Mouse (Mus musculus) urinary bladder, adult 18-20 months (tissue): Measurements from ENCODE around the gene Tph1.

ENCODE experiments used
- DNase-seq, 2 experiments: peaks; one replicate each; pipeline ENCODE4 v3.0.0; 2022; ENCODE audit warnings: low spot score in 2 of 2, mixed read lengths in 2 of 2

Gene Tph1

DNA sequence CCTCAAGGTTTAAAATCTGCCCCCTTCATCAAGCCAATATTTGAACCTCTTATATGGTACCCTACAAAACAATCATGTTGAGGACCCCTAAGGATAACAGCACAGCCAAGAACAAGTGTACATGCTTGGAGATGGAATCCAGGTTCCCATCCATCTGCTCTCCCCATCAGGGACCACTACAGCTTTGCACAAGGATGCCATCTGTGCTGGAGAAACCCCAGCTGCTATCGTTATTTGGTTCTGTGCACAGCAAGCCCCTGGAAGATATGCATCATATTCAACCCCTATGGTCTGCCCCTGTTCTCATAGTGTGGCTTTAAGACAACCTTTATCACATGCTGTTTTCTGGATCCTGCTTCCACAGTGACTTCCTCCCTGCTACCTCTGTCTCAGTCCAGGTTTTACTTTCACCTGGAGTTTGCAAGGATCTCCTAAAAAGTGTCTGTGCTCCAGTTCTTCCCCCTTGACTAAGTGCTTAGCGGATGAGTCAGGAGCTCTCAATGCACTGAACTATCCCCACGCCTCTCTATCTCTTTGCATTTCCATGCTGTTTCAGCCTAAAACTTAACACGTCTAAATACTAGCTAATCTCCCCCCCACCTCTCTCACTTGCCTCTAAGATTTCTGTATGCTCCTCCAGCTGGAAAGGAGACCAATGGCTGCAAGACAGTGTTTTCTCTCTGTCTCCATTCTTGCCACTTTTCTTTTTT is 23.8 kb downstream of the Tph1 start:
- no peak for DNase-seq

GRCm38 (mm10) chr7:46643172-46643571 is 29.2 kb downstream of the Tph1 start:
- DNase-seq, result no peak

DNA sequence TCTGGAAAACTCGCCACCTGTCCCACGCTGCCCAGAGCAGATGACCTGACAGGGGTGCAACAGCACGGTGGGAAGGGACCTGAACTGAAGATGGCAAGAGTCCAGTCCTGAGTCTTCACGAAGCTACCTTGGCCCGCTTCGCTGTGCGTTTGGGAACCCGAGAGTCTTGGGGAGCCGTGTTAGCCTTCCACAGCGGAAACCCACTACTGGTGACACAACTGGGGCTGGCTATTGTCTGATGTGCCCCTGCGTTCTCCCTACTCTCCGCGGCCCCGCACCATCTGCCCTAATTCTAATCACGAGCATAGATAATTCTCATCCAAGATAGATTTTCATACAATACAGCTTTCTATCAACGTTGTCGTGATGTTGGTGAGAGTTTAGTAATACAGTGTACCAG is 32.3 kb downstream of the Tph1 start:
- no peak for DNase-seq

GRCm38 (mm10) chr7:46639692-46640031 is 32.7 kb downstream of the Tph1 start, which contains the start of gene Sergef:
Gene Sergef (minus strand): TSS chr7:46639807.
- DNase-seq, result peak; percentile 86 to 87

GRCm38 (mm10) chr7:46638889-46639691 is 33.2 kb downstream of the Tph1 start:
- peak in 1 of 2 experiments; percentile 2 for DNase-seq

- DNase-seq, result no peak
These were observed 43.9 kb downstream of the Tph1 start for GRCm38 (mm10) chr7:46628375-46628975.

DNA sequence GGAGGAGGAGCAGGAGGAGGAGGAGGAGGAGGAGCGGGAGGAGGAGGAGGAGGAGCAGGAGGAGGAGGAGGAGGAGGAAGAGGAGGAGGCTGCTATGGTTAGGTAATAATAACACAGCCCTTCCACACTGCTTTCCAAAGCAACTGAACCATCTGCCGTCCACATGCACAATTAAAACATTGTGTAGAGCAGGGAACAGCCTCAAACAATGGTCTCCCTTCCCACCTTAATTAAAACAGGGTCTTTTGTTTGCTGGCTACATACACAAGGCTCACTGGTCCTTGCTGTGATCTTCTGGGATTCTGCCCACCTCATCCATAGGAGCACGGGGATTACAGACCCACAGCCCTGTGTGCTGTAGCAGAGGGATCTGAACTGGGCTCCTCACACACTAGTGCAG is 48.4 kb downstream of the Tph1 start:
- DNase-seq, result no peak

- DNase-seq, result no peak
These were observed 53.8 kb downstream of the Tph1 start for GRCm38 (mm10) chr7:46618416-46619110.

DNA sequence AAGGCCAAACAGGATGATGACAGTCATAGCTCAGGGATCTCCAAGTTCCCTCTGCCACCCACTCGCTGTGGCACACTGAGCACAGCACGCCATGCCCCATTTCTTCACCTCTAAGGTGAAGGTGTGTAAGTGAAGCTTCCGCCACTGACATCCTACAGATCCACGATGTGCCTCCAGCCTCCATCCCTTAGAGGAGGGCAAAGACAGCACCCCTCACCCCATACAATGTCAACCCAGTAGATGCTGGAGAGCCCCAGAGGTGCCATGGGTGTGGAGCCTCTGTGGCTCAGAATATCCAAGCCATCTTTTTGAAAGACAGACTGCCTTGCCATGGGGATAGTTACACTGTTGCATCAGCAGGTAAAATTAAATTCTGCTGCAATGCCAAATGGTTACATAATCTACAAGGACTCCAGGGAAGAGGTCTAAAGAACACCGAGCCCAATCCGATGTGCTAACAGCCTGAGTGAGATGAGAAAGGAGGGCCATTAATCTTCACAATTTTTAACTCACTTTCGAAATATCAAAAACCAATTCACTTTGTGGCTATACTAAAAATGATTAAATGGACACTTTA is 55.8 kb downstream of the Tph1 start:
- DNase-seq, result no peak

DNA sequence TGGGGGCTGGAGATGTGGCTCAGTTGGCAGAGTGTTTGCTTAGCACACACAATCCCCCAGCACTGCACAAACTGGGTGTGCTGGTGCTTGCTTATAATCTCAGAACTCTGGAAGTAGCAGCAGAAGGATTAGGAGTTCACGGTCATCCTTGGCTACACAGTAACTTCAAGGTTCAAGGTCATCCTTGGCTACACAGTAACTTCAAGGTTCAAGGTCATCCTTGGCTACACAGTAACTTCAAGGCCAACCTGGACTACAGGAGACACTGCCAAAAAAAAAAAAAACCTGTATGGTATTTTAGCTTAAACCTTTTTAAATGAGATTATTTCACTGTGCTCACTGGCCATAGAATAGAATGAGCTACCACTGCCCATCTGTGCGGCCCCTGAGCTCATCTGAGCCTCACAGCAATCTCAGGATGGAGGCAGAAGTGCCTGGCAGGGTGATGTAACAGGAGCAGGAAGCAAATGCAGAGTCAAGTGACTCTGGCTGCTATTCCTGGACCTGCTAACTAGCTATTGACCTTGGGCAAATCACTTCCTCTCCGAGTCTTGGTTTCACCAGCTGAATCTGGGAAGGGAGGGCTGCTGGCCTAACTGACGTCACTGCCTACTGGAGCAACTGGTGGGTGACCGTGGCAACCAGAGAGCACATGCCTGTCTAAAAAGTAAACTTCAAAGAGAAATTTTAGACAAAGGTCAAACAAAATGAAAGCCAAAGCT is 56.9 kb downstream of the Tph1 start:
- DNase-seq, result peak in 1 of 2 experiments; percentile 2

DNA sequence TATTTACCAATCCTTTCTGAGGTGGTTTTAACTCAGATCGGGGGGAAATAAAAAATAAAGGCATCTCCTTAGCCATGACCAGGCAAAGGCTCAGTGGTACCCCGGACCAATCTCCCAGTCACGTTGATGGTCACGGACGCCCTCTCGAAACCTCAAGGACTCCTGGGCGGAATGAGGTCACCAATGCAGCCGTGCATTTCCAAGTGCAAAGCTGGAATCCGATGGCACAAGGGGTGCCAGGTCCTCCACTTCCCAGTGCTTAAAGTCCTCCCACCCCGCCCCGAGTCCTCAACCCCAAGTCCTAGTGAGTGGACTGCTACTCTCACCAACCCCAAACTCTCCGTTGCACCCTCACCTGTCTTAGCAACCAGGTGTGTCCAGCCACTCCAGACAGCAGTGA is 58.1 kb downstream of the Tph1 start:
- DNase-seq, result no peak

GRCm38 (mm10) chr7:46613091-46613490 is 59.2 kb downstream of the Tph1 start:
- no peak for DNase-seq

- DNase-seq, result no peak
These were observed 59.9 kb downstream of the Tph1 start for GRCm38 (mm10) chr7:46612421-46612937.

DNA sequence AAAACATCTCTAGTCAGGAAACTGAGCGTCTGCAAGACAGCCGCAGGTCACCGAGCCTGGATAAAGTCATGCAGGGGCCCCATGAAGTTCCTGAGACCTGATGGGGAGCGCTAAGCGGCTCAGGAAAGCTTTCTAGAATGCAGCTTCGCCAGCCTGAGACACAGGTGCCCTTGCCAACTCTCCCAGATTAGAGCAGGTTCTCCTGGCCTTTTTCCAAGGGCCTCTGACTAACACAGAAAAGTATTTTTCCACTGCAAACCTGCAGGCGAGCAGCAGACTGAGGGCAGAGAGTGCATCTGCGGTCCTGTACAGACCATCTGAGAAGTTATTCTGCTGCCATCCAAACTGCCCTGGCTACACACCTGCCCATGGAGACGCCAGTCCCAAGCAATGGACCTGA is 60.4 kb downstream of the Tph1 start:
- peak in 1 of 2 experiments; percentile 18 for DNase-seq

DNA sequence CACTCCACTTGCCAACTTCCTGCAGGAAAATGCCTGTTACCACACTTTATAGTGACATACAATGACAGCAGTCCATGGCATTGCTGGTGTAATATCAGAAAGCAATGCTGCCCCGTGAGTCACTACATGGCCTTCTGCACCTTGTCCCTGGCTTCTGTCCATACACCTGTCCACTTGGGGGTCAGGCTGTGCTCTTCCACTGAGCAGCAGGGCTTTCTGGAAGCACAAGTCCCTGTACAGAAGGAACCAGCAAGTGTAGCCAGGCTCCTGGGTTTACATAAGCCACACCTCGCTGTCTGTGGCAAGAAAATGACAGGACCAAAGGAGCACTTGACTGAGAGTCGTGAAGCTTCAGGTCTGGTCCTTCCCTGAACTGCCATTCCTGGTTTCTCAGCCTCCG is 63.0 kb downstream of the Tph1 start:
- DNase-seq, result no peak

DNA sequence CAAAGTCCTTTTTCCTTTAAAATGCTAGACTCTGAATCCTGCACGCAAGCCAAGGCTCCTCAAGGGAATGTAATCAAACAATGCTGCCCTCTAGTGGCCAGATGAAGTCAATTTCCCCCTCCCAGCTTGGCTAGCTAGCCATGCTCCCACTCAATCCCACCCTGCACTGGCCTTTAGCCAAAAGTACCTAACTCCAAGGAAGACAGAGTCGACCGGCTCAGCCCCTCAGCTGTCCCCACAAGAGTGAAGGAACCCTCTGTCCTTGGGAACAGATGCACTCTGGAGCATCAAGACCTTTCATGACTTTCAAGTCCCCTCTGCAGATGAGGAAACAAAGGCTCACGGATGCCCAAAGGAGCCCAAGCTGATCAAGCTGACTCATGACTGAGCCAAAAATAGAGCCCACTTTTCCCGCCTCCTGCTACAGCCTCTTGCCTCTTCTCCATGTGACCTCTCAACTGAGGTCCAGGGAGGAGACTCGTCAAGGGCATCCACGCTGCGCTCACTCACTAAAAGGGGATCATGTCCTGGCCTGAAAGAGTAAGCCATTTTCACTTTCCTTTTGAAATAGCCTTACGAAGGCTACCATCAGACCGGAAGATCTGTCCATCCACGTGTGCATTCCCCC is 64.8 kb downstream of the Tph1 start:
- DNase-seq, result peak in 1 of 2 experiments; percentile 11

- DNase-seq, result no peak
These were observed 65.3 kb downstream of the Tph1 start for GRCm38 (mm10) chr7:46607031-46607426.

GRCm38 (mm10) chr7:46606391-46607030 is 65.8 kb downstream of the Tph1 start:
- DNase-seq, result peak; percentile 17 to 54

GRCm38 (mm10) chr7:46603051-46603450 is 69.3 kb downstream of the Tph1 start:
- DNase-seq, result no peak

DNA sequence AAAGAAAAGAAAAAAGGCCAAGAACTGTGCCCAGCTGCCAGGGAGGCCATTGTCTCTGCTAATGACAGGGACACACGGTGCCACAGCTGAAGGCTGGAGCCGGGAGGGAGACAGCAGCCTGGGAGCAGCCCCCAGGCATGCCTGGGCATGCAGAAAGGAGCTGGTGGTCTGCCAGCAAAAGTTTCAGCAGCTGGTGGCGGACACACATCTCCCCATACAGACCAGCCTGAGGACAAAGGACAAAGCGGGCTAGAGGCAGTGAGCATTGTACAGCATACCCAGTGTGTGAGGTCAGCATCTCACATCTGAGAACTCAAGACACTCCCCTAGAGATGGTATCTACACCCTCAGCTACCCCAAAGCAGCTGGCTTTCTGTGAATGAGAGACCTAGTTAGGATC is 70.3 kb downstream of the Tph1 start:
- DNase-seq, result no peak
